Mouse (Mus musculus) layer of hippocampus, adult 9-11 months (tissue): Measurements from ENCODE around the gene Zfp994.
"Not testable (repeated sequence)": the region's sequence is repeated elsewhere in the genome, so short reads cannot be mapped to it uniquely, and the experiment has no call there.

Source experiments
- DNase-seq: peaks from one replicate; pipeline ENCODE4 v3.0.0; 2022

The Zfp994 gene

DNA sequence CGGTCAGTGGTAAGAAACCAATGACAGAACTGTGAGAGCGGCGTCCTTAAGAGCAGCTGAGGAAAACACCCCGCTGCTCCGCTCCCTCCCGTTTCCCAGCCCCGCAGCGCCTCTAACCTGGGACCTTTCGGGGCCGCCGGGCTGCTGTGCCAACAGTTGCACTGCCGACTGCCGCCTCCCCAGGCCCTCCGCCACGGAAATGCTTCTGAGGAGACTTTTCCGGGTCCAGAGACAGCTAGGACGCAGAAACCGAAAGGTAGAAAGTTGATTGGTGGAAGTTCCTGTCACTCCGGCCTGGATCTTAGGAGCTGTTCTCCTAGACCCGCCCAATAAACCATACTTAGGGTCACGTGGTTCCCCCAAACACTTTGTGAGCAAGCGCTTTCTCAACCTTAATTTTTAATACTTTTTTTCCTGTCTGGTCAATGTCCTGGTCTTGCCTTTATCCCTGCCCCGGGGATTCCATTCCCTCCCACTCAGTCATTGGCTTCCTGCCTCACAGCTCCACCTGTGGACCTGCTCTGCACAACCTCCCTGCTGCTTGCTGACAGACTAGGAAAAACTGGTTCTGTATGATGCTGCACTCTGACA is at the start of gene Zfp994:
Gene Zfp994, minus strand, starts transcription at position 195 of the 591 bp plus-strand sequence.
- DNase-seq: peak; percentile 97

DNA sequence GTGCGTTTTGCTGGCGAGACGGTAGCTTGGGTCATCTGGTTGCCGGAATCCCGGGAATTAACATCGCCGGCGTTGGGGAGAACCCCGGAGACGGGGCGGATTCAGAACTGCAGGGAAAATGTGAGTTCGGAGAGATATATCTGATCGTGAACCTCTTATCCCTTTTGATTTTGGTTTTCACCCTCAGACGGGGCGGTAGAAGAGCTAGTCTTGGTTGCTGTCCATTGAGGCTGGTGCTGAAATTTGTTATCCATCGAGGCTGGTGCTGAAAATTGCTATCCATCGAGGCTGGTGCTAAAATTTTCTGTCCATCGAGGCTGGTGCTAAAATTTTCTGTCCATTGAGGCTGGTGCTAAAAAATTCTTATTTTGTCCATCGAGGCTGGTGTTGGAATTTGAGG is 5.3 kb upstream of the Zfp994 start:
- DNase-seq: not testable (repeated sequence)

DNA sequence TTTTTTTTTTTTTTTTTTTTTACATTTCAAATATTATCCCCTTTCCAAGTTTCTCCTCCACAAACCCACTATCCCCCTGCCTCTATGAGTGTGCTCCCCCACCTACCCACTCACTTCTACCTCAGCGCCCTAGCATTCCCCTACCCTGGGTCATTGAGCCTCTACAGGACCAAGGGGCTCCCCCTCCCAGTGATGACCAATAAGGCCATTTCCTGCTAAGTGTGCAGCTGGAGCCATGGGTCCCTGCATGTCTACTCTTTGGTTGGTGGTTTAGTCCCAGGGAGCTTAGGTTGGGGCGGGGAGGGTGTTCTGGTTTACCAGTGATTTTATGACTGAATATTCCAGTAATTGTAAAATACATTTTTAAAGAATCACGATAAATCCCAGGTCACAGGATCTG is 401 bp downstream of the Zfp994 start:
- not testable (repeated sequence) for DNase-seq

DNA sequence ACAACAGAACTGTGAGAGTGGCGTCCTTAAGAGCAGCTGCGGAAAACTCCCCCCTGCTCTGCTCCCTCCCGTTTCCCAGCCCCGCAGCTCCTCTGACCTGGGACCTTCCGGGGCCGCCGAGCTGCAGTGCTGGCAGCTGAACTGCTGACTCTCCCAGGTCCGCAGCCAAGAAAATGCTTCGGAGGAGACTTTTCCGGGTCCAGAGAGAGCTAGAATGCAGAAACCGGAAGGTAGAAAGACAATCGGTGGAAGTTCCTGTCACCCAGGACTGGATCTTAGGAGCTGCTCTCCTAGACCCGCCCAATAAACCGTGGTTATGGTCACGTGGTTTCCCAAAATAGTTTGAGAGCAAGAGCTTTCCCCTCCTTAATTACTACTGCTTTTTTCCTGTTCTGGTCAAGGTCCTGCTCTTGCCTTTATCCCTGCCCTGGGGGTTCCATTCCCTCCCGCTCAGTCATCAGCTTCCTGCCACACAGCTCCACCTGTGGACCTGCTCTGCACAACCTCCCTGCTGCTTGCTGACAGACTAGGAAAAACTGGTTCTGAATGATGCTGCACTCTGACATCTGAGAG is 59.6 kb downstream of the Zfp994 start, which contains the start of gene Zfp947:
Gene Zfp947, minus strand, starts transcription at position 469 of the 573 bp plus-strand sequence.
- DNase-seq: not testable (repeated sequence)

DNA sequence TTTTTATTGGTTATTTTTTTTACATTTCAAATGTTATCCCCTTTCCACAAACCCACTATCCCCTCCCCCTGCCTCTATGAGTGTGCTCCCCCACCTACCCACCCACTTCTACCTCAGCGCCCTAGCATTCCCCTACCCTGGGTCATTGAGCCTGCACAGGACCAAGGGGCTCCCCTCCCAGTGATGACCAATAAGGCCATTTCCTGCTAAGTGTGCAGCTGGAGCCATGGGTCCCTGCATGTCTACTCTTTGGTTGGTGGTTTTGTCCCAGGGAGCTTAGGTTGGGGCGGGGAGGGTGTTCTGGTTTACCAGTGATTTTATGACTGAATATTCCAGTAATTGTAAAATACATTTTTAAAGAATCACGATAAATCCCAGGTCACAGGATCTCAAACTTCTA is 60.1 kb downstream of the Zfp994 start:
- not testable (repeated sequence) for DNase-seq

DNA sequence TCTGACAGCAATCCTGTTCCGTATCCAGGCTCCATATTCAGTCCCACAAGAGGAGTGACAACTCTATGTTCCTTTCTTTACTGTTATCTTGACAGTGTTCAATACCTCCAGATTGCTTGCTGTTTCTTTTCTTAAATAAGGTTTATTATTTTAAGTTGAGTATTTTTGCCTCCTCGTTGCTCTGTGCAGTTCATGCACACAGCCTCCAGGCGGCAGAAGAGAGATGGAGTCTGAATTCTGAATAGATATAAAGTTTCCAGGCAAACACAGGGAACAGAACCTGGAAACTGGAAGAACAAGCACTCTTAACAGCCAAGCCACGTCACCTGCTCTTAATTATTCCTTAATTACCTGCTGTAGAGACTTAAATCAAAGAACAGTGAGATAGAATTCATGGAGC is 71.5 kb downstream of the Zfp994 start:
- not testable (repeated sequence) for DNase-seq
